Mouse (Mus musculus): ENCODE measurements around the gene Iqschfp.

DNA sequence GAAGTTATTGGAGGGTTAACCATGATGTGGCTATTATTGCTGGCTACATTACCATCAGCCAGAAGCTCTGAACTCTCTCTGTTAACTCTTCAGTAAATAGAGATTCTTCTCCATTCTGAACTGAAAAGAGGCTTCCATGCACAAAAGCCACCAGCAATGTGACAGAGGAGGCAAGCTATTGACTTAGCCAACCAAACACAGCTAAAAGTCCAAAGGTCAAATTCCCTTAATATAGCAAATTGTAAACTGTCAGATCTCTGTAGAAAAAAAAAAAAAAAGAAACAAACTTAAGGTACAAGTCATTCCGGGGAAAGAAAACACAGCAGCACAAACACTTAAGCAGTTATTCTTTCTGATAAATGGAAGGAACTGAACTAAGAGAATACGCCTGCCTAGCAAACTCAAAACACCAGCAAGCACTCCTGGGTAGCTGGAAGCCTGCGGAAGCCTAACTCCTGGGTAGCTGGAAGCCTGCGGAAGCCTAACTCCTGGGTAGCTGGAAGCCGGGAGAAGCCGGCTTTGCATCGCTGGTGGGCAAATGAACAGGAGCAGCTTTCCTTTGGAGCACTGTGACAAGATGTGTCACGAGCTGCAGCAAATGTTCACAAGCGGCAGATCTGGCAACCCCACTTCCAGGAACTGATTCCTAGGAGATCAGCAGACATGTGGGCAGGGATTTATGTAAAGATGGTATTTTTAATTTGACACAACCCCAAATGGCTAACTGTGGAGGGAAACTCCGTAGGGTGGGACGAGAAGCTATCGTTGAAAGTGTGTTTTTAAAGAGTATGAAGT is 701.2 kb downstream of the Iqschfp start:
- TF ChIP-seq GATA1 (IDR thresholded peaks at IDR 0.05; ENCODE audit: borderline replicate concordance, low read length) (no peak), FLI1 (IDR thresholded peaks at IDR 0.05; ENCODE audit: low read length) (no peak)

Measured in megakaryocyte, embryonic 14.5 days (primary cell).